Mouse (Mus musculus): ENCODE data around the gene Pp2d1.

DNA sequence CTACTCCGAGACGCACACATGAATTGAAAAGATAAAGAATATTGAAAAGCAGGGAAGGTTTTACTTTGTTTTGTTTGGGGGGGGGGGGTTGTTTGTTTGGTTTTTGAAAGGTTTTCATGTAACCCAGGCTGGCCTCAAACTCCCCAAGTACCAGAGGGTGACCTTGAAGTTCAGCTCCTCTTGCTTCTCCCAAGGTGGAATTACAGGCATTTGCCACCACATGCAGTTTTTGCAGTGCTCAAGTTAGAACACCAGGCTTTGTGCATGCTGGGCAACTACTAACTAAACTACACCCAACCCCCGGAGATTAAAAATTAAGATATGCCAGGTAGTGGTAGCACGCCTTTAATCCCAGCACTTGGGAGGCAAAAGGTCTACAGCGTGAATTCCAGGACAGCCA, 20.4 kb upstream of the Pp2d1 start:
- TF ChIP-seq MAFK (IDR thresholded peaks at IDR 0.05; ENCODE audit: insufficient read depth, low read depth, low read length) (no peak), ZC3H11A (IDR thresholded peaks at IDR 0.05; ENCODE audit: borderline replicate concordance, low read depth, low read length) (no peak), CHD2 (IDR thresholded peaks at IDR 0.05; ENCODE audit: low read depth, low read length) (no peak), ZNF384 (IDR thresholded peaks at IDR 0.05; ENCODE audit: low read depth, low read length) (no peak)

Measured in ES-E14 (cell line).